Mouse (Mus musculus) ES-E14 (cell line): Measurements from ENCODE around the gene Bloc1s6. TPM values are rescaled to one million over a fixed set of nuclear protein-coding genes. Genes with fewer than 3 reads are reported as not detected.

ENCODE experiments used
- DNase-seq: peaks from one replicate; pipeline ENCODE4 v3.0.0-alpha.2; 2013; ENCODE audit warnings: low read depth, low spot score
- H3K27ac ChIP-seq: 2 replicates; pipeline ENCODE4 v1.5.1; 2012; ENCODE audit warnings: low read depth, mild to moderate bottlenecking, low read length, moderate library complexity, mixed read lengths; ENCODE audit not compliant: poor library complexity, insufficient read depth, severe bottlenecking
- H3K36me3 ChIP-seq: 2 replicates; pipeline ENCODE4 v1.6.1; 2012; ENCODE audit warnings: mild to moderate bottlenecking, low read length, moderate library complexity, mixed read lengths; ENCODE audit not compliant: control insufficient read depth, poor library complexity, insufficient read depth, severe bottlenecking
- H3K4me1 ChIP-seq, 2 experiments: fragments of 150-350 bp in 1 of 2; sonication (generic) in 1 of 2; 2 replicates each; pipeline ENCODE4 v1.6.1; 2012; ENCODE audit warnings: low read length in 2 of 2, mild to moderate bottlenecking in 1 of 2, mixed read lengths in 1 of 2; ENCODE audit not compliant: control insufficient read depth in 2 of 2, insufficient read depth in 2 of 2, poor library complexity in 1 of 2
- H3K4me3 ChIP-seq, 2 experiments: fragments of 150-350 bp in 1 of 2; sonication (generic) in 1 of 2; 2 replicates each; pipeline ENCODE4 v1.5.1; 2012; ENCODE audit warnings: low read length in 2 of 2, low read depth in 1 of 2, mild to moderate bottlenecking in 1 of 2, mixed read lengths in 1 of 2; ENCODE audit not compliant: insufficient read depth in 1 of 2, poor library complexity in 1 of 2, severe bottlenecking in 1 of 2
- H3K9ac ChIP-seq: 2 replicates; pipeline ENCODE4 v1.6.1; 2012; ENCODE audit warnings: low read depth, mild to moderate bottlenecking, low read length, mixed read lengths; ENCODE audit not compliant: poor library complexity, insufficient read depth, severe bottlenecking
- H3K9me3 ChIP-seq: fragments of 150-350 bp; sonication (generic); 2 replicates; pipeline ENCODE4 v1.6.1; 2012; ENCODE audit warnings: low read depth, mild to moderate bottlenecking, low read length; ENCODE audit not compliant: control insufficient read depth, insufficient read depth
- CHD2 ChIP-seq: IDR thresholded peaks from 2 replicates; pipeline ENCODE4 v1.6.1; 2014; ENCODE audit warnings: mild to moderate bottlenecking, low read depth, low read length, inconsistent platforms
- HCFC1 ChIP-seq: IDR thresholded peaks from 2 replicates; pipeline ENCODE4 v1.6.1; 2012; ENCODE audit warnings: low read length, inconsistent platforms, borderline replicate concordance; ENCODE audit not compliant: insufficient read depth
- MAFK ChIP-seq: IDR thresholded peaks from 2 replicates; pipeline ENCODE4 v1.6.1; 2014; ENCODE audit warnings: mild to moderate bottlenecking, low read depth, low read length, inconsistent platforms; ENCODE audit not compliant: insufficient read depth
- ZC3H11A ChIP-seq: IDR thresholded peaks from 2 replicates; pipeline ENCODE4 v1.6.1; 2012; ENCODE audit warnings: low read depth, mild to moderate bottlenecking, inconsistent platforms, low read length, borderline replicate concordance
- ZNF384 ChIP-seq: IDR thresholded peaks from 2 replicates; pipeline ENCODE4 v1.6.1; 2012; ENCODE audit warnings: low read depth, low read length, inconsistent platforms
- in situ Hi-C, 2 experiments: fragments of 600-800 bp; cut with MboI; formaldehyde crosslinking; loops; one replicate each; pipeline ENCODE4 v1.15.1; 2025; ENCODE audit warnings: low sequenced_read_pairs in 2 of 2, inconsistent platforms in 1 of 2; ENCODE audit not compliant: unreplicated experiment in 2 of 2
- total RNA-seq: library from RNA; depleted of rRNA; stranded (reverse); fragments of 300-350 nt; gene quantifications from 2 replicates; pipeline ENCODE4 v1.2.3, GENCODE M21; 2012

The Bloc1s6 gene
- total RNA-seq, 1 experiment = 11.6 TPM

- Histone ChIP-seq H3K4me3 (no peak overlapping the region), H3K9ac (no peak overlapping the region), H3K9me3 (no peaks in the 10 kb centered on the region), H3K27ac (no peak overlapping the region), H3K4me1 (no peaks in the 10 kb centered on the region), H3K36me3 (no peaks in the 10 kb centered on the region)
- no peak for DNase-seq
- TF ChIP-seq ZC3H11A (no peak), HCFC1 (no peak), ZNF384 (no peak), CHD2 (no peak), MAFK (no peak)
- in situ Hi-C loops = no loop called here
Observed at GRCm38 (mm10) chr2:122720564-122720963, 17.7 kb upstream of the Bloc1s6 start.

- in situ Hi-C loops = no loop called here
- H3K9ac ChIP-seq = no peak overlapping the region
- peak; percentile 30 for DNase-seq
- TF ChIP-seq ZNF384 (no peak), MAFK (no peak), HCFC1 (no peak), ZC3H11A (no peak), CHD2 (no peak)
- no peaks in the 10 kb centered on the region for H3K36me3 ChIP-seq
- no peaks in the 10 kb centered on the region for H3K9me3 ChIP-seq
- no peak overlapping the region for H3K4me3 ChIP-seq
- no peaks in the 10 kb centered on the region for H3K4me1 ChIP-seq
- no peak overlapping the region for H3K27ac ChIP-seq
Observed at GRCm38 (mm10) chr2:122725604-122726003, 12.7 kb upstream of the Bloc1s6 start.

- Histone ChIP-seq H3K36me3 (no peaks in the 10 kb centered on the region), H3K9me3 (no peaks in the 10 kb centered on the region), H3K27ac (no peak overlapping the region), H3K9ac (no peak overlapping the region), H3K4me1 (no peaks in the 10 kb centered on the region), H3K4me3 (no peak overlapping the region)
- in situ Hi-C loops = no loop called here
- no peak for DNase-seq
- no peak for TF ChIP-seq MAFK
- no peak for TF ChIP-seq CHD2
- no peak for TF ChIP-seq HCFC1
- TF ChIP-seq ZNF384 = no peak
- TF ChIP-seq ZC3H11A = no peak
Observed at GRCm38 (mm10) chr2:122731456-122731855, 6.8 kb upstream of the Bloc1s6 start.

GRCm38 (mm10) chr2:122739023-122739422 is 720 bp downstream of the Bloc1s6 start:
- no peaks in the 10 kb centered on the region for H3K36me3 ChIP-seq
- H3K4me3 ChIP-seq = peak overlapping the region; percentile 81 to 84
- no peaks in the 10 kb centered on the region for H3K9me3 ChIP-seq
- no peak for DNase-seq
- TF ChIP-seq ZC3H11A (no peak), CHD2 (no peak), ZNF384 (no peak), MAFK (no peak), HCFC1 (no peak)
- H3K4me1 ChIP-seq = no peaks in the 10 kb centered on the region
- peak overlapping the region; percentile 92 for H3K9ac ChIP-seq
- in situ Hi-C loops = no loop called here
- no peak overlapping the region for H3K27ac ChIP-seq

- 0 out of 4 replicates have a peak, but pooled peaks cover 0 to 2% of the 10 kb centered on the region in 2 experiments for H3K4me1 ChIP-seq
- H3K9me3 ChIP-seq = no peaks in the 10 kb centered on the region
- in situ Hi-C loops = no loop called here
- H3K9ac ChIP-seq = no peak overlapping the region
- TF ChIP-seq ZNF384 (no peak), ZC3H11A (no peak), HCFC1 (no peak), CHD2 (no peak), MAFK (no peak)
- no peak overlapping the region for H3K4me3 ChIP-seq
- H3K36me3 ChIP-seq = peaks cover 4% of the 10 kb centered on the region; the same call in 1 of the 2 replicates
- H3K27ac ChIP-seq = no peak overlapping the region
- no peak for DNase-seq
Observed at GRCm38 (mm10) chr2:122746461-122746860, 8.2 kb downstream of the Bloc1s6 start.
